Mouse (Mus musculus): ENCODE measurements at regions not wholly inside any gene's neighbourhood (a gene's known extent, or its start where the extent isn't known, plus 50 kb on each side); places are given as distances from the start of the nearest gene placed in this dataset.
A peak's percentile ranks its signal among the peaks of the same experiment; 100 is the strongest.

- DNase-seq (ENCODE audit: low spot score in 2 of 2), result no peak
Measured at GRCm38 (mm10) chr8:7489948-7490347, 1171.1 kb downstream of the Efnb2 start.

GRCm38 (mm10) chr8:7472153-7472796 is 1188.8 kb downstream of the Efnb2 start:
- no peak for DNase-seq (ENCODE audit: low spot score in 2 of 2)

GRCm38 (mm10) chr8:7469261-7469660 is 1191.8 kb downstream of the Efnb2 start:
- no peak for DNase-seq (ENCODE audit: low spot score in 2 of 2)

- DNase-seq (ENCODE audit: low spot score in 2 of 2), result no peak
Measured at GRCm38 (mm10) chr8:7462798-7463197, 1198.2 kb downstream of the Efnb2 start.

- DNase-seq (ENCODE audit: low spot score in 2 of 2), result no peak
Measured at GRCm38 (mm10) chr8:7449361-7449760, 1211.7 kb downstream of the Efnb2 start.

- DNase-seq (ENCODE audit: low spot score in 2 of 2), result no peak
Measured at GRCm38 (mm10) chr8:7447026-7447425, 1214.0 kb downstream of the Efnb2 start.

- no peak for DNase-seq (ENCODE audit: low spot score in 2 of 2)
Measured at GRCm38 (mm10) chr8:7440829-7441228, 1220.2 kb downstream of the Efnb2 start.

DNA sequence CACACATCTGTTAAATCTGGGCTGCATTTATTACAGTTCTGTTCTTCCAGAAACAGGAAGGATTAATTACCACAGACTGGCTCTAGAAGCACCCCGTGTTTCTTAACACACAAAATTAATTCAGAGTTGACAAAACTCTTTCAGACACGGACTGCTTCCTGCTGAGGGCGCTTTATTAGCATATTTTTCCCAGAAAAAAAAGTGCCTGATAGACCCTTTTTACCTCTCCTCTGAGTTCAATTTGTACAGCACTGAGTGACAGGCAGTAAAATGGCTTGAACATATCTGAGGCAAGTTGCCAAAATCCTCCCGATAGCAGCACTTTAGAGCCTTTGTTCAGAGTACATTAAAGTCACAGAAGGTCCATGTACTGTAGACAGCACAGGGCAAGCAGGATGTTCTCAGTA is 1220.8 kb downstream of the Efnb2 start:
- DNase-seq (ENCODE audit: low spot score in 2 of 2), result peak in 1 of 2 experiments; percentile 3

GRCm38 (mm10) chr8:7439869-7440268 is 1221.2 kb downstream of the Efnb2 start:
- DNase-seq (ENCODE audit: low spot score in 2 of 2), result no peak

GRCm38 (mm10) chr8:7430482-7430881 is 1230.6 kb downstream of the Efnb2 start:
- DNase-seq (ENCODE audit: low spot score in 2 of 2), result no peak

DNA sequence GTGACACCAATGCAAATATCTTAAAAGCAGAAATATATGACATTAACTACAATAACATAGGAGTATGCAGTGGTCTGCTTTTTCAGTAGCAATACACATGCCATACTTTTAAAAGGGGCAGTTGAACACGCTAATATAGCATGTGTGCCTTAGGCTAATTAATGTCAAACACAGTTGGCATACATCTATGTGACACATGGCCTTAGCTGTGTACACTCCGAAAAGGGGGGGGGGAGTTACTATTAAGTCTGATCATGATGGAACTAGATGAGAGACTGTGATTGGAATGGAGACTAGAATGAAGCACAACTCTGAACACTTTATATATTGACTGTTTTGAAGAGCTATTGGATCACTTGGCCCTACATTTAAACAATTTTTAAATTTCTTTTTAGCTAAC is 1262.9 kb downstream of the Efnb2 start:
- no peak for DNase-seq (ENCODE audit: low spot score in 2 of 2)

- DNase-seq (ENCODE audit: low spot score in 2 of 2), result no peak
Measured at GRCm38 (mm10) chr8:7397355-7397862, 1263.6 kb downstream of the Efnb2 start.

Measured in layer of hippocampus, postnatal 10 days (tissue).